Mouse (Mus musculus): ENCODE data around the gene Lypd6b. TPM values are rescaled to one million over a fixed set of nuclear protein-coding genes. Genes with fewer than 3 reads are reported as not detected.

Gene Lypd6b
- polyA plus RNA-seq, 1 experiment from 2014 or later = 6.8 TPM

- no peak overlapping the region for H3K9ac ChIP-seq
- peaks cover 12% of the 10 kb centered on the region; the same call in 1 of the 2 replicates for H3K36me3 ChIP-seq
- H3K27me3 ChIP-seq = no peaks in the 10 kb centered on the region
- no peak overlapping the region for H3K4me2 ChIP-seq
- no peak overlapping the region for H3K4me3 ChIP-seq
- peaks cover 9% of the 10 kb centered on the region for H3K4me1 ChIP-seq (replicated peaks)
- no peak for ATAC-seq (ENCODE audit: low read depth)
- no peak overlapping the region for H3K27ac ChIP-seq (replicated peaks)
- WGBS = 97% methylated on average over 4 of the region's 4 CpGs
- no peaks in the 10 kb centered on the region for H3K9me3 ChIP-seq
These were observed 12.3 kb upstream of the Lypd6b start for GRCm38 (mm10) chr2:49775187-49775586.

- no peak for ATAC-seq (ENCODE audit: low read depth)
- peaks cover 4% of the 10 kb centered on the region for H3K4me1 ChIP-seq (replicated peaks)
- H3K4me3 ChIP-seq = no peak overlapping the region
- H3K9ac ChIP-seq = no peak overlapping the region
- no peaks in the 10 kb centered on the region for H3K9me3 ChIP-seq
- H3K4me2 ChIP-seq = no peak overlapping the region
- no peak overlapping the region for H3K27ac ChIP-seq (replicated peaks)
- H3K36me3 ChIP-seq = peaks cover 10% of the 10 kb centered on the region; the same call in 1 of the 2 replicates
- no peaks in the 10 kb centered on the region for H3K27me3 ChIP-seq
These were observed 11.8 kb upstream of the Lypd6b start for GRCm38 (mm10) chr2:49775735-49776134.

GRCm38 (mm10) chr2:49776407-49776806 is 11.1 kb upstream of the Lypd6b start:
- Histone ChIP-seq H3K36me3 (peaks cover 6% of the 10 kb centered on the region; the same call in 1 of the 2 replicates), H3K4me2 (no peak overlapping the region), H3K4me1 (replicated peaks) (peaks cover 4% of the 10 kb centered on the region; the same call in 1 of the 2 replicates), H3K4me3 (no peak overlapping the region), H3K9me3 (no peaks in the 10 kb centered on the region), H3K9ac (no peak overlapping the region), H3K27me3 (no peaks in the 10 kb centered on the region), H3K27ac (replicated peaks) (no peak overlapping the region)
- 94% methylated on average over 4 of the region's 4 CpGs for WGBS
- no peak for ATAC-seq (ENCODE audit: low read depth)

- peak; percentile 43; the same call in 1 of the 2 replicates for ATAC-seq (ENCODE audit: low read depth)
- H3K9ac ChIP-seq = peak overlapping the region; percentile 77
- H3K36me3 ChIP-seq = no peaks in the 10 kb centered on the region
- H3K4me1 ChIP-seq (replicated peaks) = peaks cover 13% of the 10 kb centered on the region; the same call in 1 of the 2 replicates
- H3K27me3 ChIP-seq = peaks cover 56% of the 10 kb centered on the region
- 1% methylated on average over 14 of the region's 14 CpGs for WGBS
- H3K9me3 ChIP-seq = no peaks in the 10 kb centered on the region
- H3K4me2 ChIP-seq = peak overlapping the region; percentile 100
- H3K4me3 ChIP-seq = peak overlapping the region; percentile 60
- H3K27ac ChIP-seq (replicated peaks) = no peak overlapping the region
These were observed 547 bp downstream of the Lypd6b start for GRCm38 (mm10) chr2:49788051-49788418.

GRCm38 (mm10) chr2:49788643-49789042 is 1.2 kb downstream of the Lypd6b start:
- Histone ChIP-seq H3K36me3 (no peaks in the 10 kb centered on the region), H3K4me2 (peak overlapping the region; percentile 100), H3K9ac (no peak overlapping the region), H3K4me3 (peak overlapping the region; percentile 60; the same call in 1 of the 2 replicates), H3K9me3 (no peaks in the 10 kb centered on the region), H3K4me1 (replicated peaks) (peaks cover 13% of the 10 kb centered on the region; the same call in 1 of the 2 replicates), H3K27ac (replicated peaks) (no peak overlapping the region), H3K27me3 (peaks cover 56% of the 10 kb centered on the region)
- WGBS = 16% methylated on average over 3 of the region's 3 CpGs
- no peak for ATAC-seq (ENCODE audit: low read depth)

GRCm38 (mm10) chr2:49789078-49789477 is 1.6 kb downstream of the Lypd6b start:
- Histone ChIP-seq H3K27ac (replicated peaks) (no peak overlapping the region), H3K9ac (no peak overlapping the region), H3K27me3 (peaks cover 56% of the 10 kb centered on the region), H3K4me3 (no peak overlapping the region), H3K4me2 (no peak overlapping the region), H3K36me3 (no peaks in the 10 kb centered on the region), H3K9me3 (no peaks in the 10 kb centered on the region), H3K4me1 (replicated peaks) (peaks cover 13% of the 10 kb centered on the region; the same call in 1 of the 2 replicates)
- WGBS = 76% methylated on average over 6 of the region's 6 CpGs
- ATAC-seq (ENCODE audit: low read depth) = no peak

- ATAC-seq (ENCODE audit: low read depth) = no peak
- H3K36me3 ChIP-seq = no peaks in the 10 kb centered on the region
- no peak overlapping the region for H3K27ac ChIP-seq (replicated peaks)
- 89% methylated on average over 5 of the region's 5 CpGs for WGBS
- H3K9ac ChIP-seq = no peak overlapping the region
- H3K9me3 ChIP-seq = no peaks in the 10 kb centered on the region
- no peak overlapping the region for H3K4me3 ChIP-seq
- H3K4me1 ChIP-seq (replicated peaks) = peaks cover 13% of the 10 kb centered on the region; the same call in 1 of the 2 replicates
- H3K4me2 ChIP-seq = no peak overlapping the region
- H3K27me3 ChIP-seq = peaks cover 56% of the 10 kb centered on the region
These were observed 2.0 kb downstream of the Lypd6b start for GRCm38 (mm10) chr2:49789504-49789903.

GRCm38 (mm10) chr2:49797444-49798143 is 10.1 kb downstream of the Lypd6b start:
- Histone ChIP-seq H3K4me3 (no peak overlapping the region), H3K4me1 (replicated peaks) (no peaks in the 10 kb centered on the region), H3K9me3 (no peaks in the 10 kb centered on the region), H3K36me3 (no peaks in the 10 kb centered on the region), H3K27me3 (no peaks in the 10 kb centered on the region), H3K27ac (replicated peaks) (no peak overlapping the region), H3K4me2 (no peak overlapping the region), H3K9ac (no peak overlapping the region)
- ATAC-seq (ENCODE audit: low read depth) = no peak; the same call in 1 of the 2 replicates
- 62% methylated on average over 14 of the region's 14 CpGs for WGBS

GRCm38 (mm10) chr2:49804448-49804847 is 17.0 kb downstream of the Lypd6b start:
- H3K4me3 ChIP-seq = no peak overlapping the region
- no peak overlapping the region for H3K9ac ChIP-seq
- no peaks in the 10 kb centered on the region for H3K36me3 ChIP-seq
- no peak; the same call in 1 of the 2 replicates for ATAC-seq (ENCODE audit: low read depth)
- H3K4me2 ChIP-seq = no peak overlapping the region
- WGBS = 81% methylated on average over 8 of the region's 8 CpGs
- H3K4me1 ChIP-seq (replicated peaks) = peaks cover 11% of the 10 kb centered on the region; the same call in 1 of the 2 replicates
- no peaks in the 10 kb centered on the region for H3K9me3 ChIP-seq
- H3K27me3 ChIP-seq = no peaks in the 10 kb centered on the region
- H3K27ac ChIP-seq (replicated peaks) = no peak overlapping the region

GRCm38 (mm10) chr2:49805736-49806371 is 18.4 kb downstream of the Lypd6b start:
- H3K27ac ChIP-seq (replicated peaks) = no peak overlapping the region

GRCm38 (mm10) chr2:49809496-49809895 is 22.0 kb downstream of the Lypd6b start:
- Histone ChIP-seq H3K36me3 (no peaks in the 10 kb centered on the region), H3K9me3 (no peaks in the 10 kb centered on the region), H3K27ac (replicated peaks) (no peak overlapping the region), H3K4me1 (replicated peaks) (peaks cover 25% of the 10 kb centered on the region; the same call in 1 of the 2 replicates), H3K4me2 (no peak overlapping the region), H3K9ac (no peak overlapping the region), H3K4me3 (no peak overlapping the region), H3K27me3 (no peaks in the 10 kb centered on the region)
- WGBS = 87% methylated on average over 6 of the region's 6 CpGs
- no peak for ATAC-seq (ENCODE audit: low read depth)

More at GRCm38 (mm10) chr2:49805736-49806371, 18.4 kb downstream of the Lypd6b start:
- 65% methylated on average over 11 of the region's 11 CpGs for WGBS
- H3K4me3 ChIP-seq = no peak overlapping the region
- no peaks in the 10 kb centered on the region for H3K36me3 ChIP-seq
- no peak for ATAC-seq (ENCODE audit: low read depth)
- H3K27me3 ChIP-seq = no peaks in the 10 kb centered on the region
- H3K4me1 ChIP-seq (replicated peaks) = peaks cover 11% of the 10 kb centered on the region; the same call in 1 of the 2 replicates
- H3K4me2 ChIP-seq = no peak overlapping the region
- H3K9me3 ChIP-seq = no peaks in the 10 kb centered on the region
- 0 out of 2 replicates have a peak overlapping the region, but pooled peaks have one; percentile 17 for H3K9ac ChIP-seq

GRCm38 (mm10) chr2:49811420-49811819 is 23.9 kb downstream of the Lypd6b start:
- 20% methylated on average over 11 of the region's 11 CpGs for WGBS

More at GRCm38 (mm10) chr2:49811420-49811819, 23.9 kb downstream of the Lypd6b start:
- Histone ChIP-seq H3K4me2 (no peak overlapping the region), H3K4me3 (no peak overlapping the region), H3K4me1 (replicated peaks) (peaks cover 14% of the 10 kb centered on the region; the same call in 1 of the 2 replicates), H3K27me3 (no peaks in the 10 kb centered on the region), H3K36me3 (no peaks in the 10 kb centered on the region), H3K27ac (replicated peaks) (no peak overlapping the region), H3K9ac (no peak overlapping the region), H3K9me3 (no peaks in the 10 kb centered on the region)
- ATAC-seq (ENCODE audit: low read depth) = 0 out of 2 replicates have a peak, but pooled peaks have one; percentile 11
